Comparison of ENCODE assay signal across 20 mouse cellular contexts in genomic region chr4:59200636-59201035, GRCm38 (mm10). TPM values are rescaled to one million over a fixed set of nuclear protein-coding genes. Genes with fewer than 3 reads are reported as not detected.
DNase-seq lines count a peak whose midpoint lies in the region; ATAC-seq and TF ChIP-seq lines count a peak whose summit lies in the region.
"Had no signal": no experiment of that assay in that cellular context is flagged by ENCODE, and none has a peak within 500 bp of the region (broad histone marks: within the 10 kb centered on the region; RNA-seq: fewer than 3 reads in every experiment).

No protein-coding gene starts in this region.

- WGBS in heart, embryonic 11.5 days (ENCODE audit: insufficient replicate concordance), result 80% methylated on average over 3 of the region's 3 CpGs
- 54% methylated on average over 3 of the region's 3 CpGs for WGBS in liver, embryonic 14.5 days (ENCODE audit: insufficient replicate concordance)

- TF ChIP-seq EP300 in liver, embryonic 14.5 days (IDR thresholded peaks at IDR 0.05; ENCODE audit: low read depth), result no peak

- H3ac ChIP-seq in C2C12 (ENCODE audit: control insufficient read depth, insufficient read length, low read depth), result peak overlapping the region; percentile 19

- DNase-seq in heart, adult 11 months, result peak; percentile 65
- DNase-seq in liver, embryonic 14.5 days (ENCODE audit: low read depth in 3 of 3, low spot score in 3 of 3), result no peak
- DNase-seq in kidney, postnatal 4 days, result no peak
- DNase-seq in left cerebral cortex, postnatal 14 days (ENCODE audit: low spot score in 2 of 2), result no peak
- DNase-seq: adrenal gland, postnatal 10 days; cerebellum, adult 11-12 months; cerebellum, postnatal 25 days; gastrocnemius, postnatal 36 days; heart, adult 18-20 months; heart, postnatal 36 days had no signal

- no peak overlapping the region for H3K9ac ChIP-seq in heart, embryonic 11.5 days (ENCODE audit: low read depth, low read length)
- H3K9ac ChIP-seq in liver, embryonic 14.5 days (replicated peaks), result peak overlapping the region; percentile 9; the same call in 1 of the 2 replicates
- H3K9ac ChIP-seq: embryonic facial prominence, embryonic 15.5 days; heart, embryonic 12.5 days; hindbrain, embryonic 15.5 days had no signal

- no peak overlapping the region for H3K27ac ChIP-seq in heart, embryonic 11.5 days (ENCODE audit: low read depth, low read length)
- no peak overlapping the region for H3K27ac ChIP-seq in liver, embryonic 14.5 days
- H3K27ac ChIP-seq: embryonic facial prominence, embryonic 15.5 days; forebrain, embryonic 10.5 days; hindbrain, embryonic 15.5 days had no signal

- H3K79me2 ChIP-seq in C2C12 (ENCODE audit: control insufficient read depth, insufficient read depth), result peaks cover 100% of the 10 kb centered on the region

- intact Hi-C loops in left cerebral cortex, postnatal 14 days (cut with DNase I), result no loop called here

- H3K36me3 ChIP-seq in heart, embryonic 11.5 days (ENCODE audit: control insufficient read depth, insufficient read depth, low read length), result no peaks in the 10 kb centered on the region
- peaks cover 2% of the 10 kb centered on the region for H3K36me3 ChIP-seq in megakaryocyte, embryonic 14.5 days (replicated peaks; ENCODE audit: low read length)
- peaks cover 4% of the 10 kb centered on the region for H3K36me3 ChIP-seq in C2C12 (ENCODE audit: control insufficient read depth, insufficient read depth)
- no peaks in the 10 kb centered on the region for H3K36me3 ChIP-seq in liver, embryonic 14.5 days (replicated peaks; ENCODE audit: control insufficient read depth, insufficient read depth, low read depth)
- H3K36me3 ChIP-seq: embryonic facial prominence, embryonic 15.5 days; forebrain, embryonic 10.5 days; heart, embryonic 12.5 days; hindbrain, embryonic 15.5 days had no signal

- peaks cover 93% of the 10 kb centered on the region for H3K79me3 ChIP-seq in C2C12 (ENCODE audit: low read depth)

- no peak overlapping the region for H3K4me2 ChIP-seq in heart, embryonic 11.5 days
- H3K4me2 ChIP-seq in liver, embryonic 14.5 days (ENCODE audit: low read depth), result no peak overlapping the region
- H3K4me2 ChIP-seq: embryonic facial prominence, embryonic 15.5 days; hindbrain, embryonic 15.5 days had no signal

- peaks cover 44% of the 10 kb centered on the region for H3K4me1 ChIP-seq in heart, embryonic 11.5 days (ENCODE audit: control insufficient read depth, insufficient read depth, low read length)
- H3K4me1 ChIP-seq in megakaryocyte, embryonic 14.5 days, result peaks cover 80% of the 10 kb centered on the region
- peaks cover 54 to 62% of the 10 kb centered on the region in 2 experiments for H3K4me1 ChIP-seq in liver, embryonic 14.5 days (replicated peaks; ENCODE audit: control insufficient read depth in 2 of 2, insufficient read depth in 2 of 2, low read length in 1 of 2)

- no peak overlapping the region for H3K4me3 ChIP-seq in heart, embryonic 11.5 days (ENCODE audit: low read depth, low read length)
- H3K4me3 ChIP-seq in megakaryocyte, embryonic 14.5 days (replicated peaks), result peak overlapping the region; percentile 4
- no peak overlapping the region for H3K4me3 ChIP-seq in C2C12 (ENCODE audit: insufficient read depth, poor library complexity, severe bottlenecking)
- no peak overlapping the region for H3K4me3 ChIP-seq in liver, embryonic 14.5 days (ENCODE audit: insufficient read depth in 1 of 2, low read depth in 2 of 2, low read length in 2 of 2)
- H3K4me3 ChIP-seq: embryonic facial prominence, embryonic 15.5 days; erythroblast, embryonic 14.5 days; forebrain, embryonic 10.5 days; heart, embryonic 12.5 days; hindbrain, embryonic 15.5 days had no signal

- TF ChIP-seq CTCF in C2C12 (IDR thresholded peaks at IDR 0.05; ENCODE audit: control insufficient read depth, insufficient read depth, insufficient read length), result no peak
- TF ChIP-seq CTCF in liver, embryonic 14.5 days (IDR thresholded peaks at IDR 0.05; ENCODE audit: low read depth), result no peak

- H3K9me3 ChIP-seq in heart, embryonic 11.5 days (replicated peaks; ENCODE audit: control insufficient read depth, low read length), result no peaks in the 10 kb centered on the region
- no peaks in the 10 kb centered on the region for H3K9me3 ChIP-seq in megakaryocyte, embryonic 14.5 days
- H3K9me3 ChIP-seq in liver, embryonic 14.5 days (ENCODE audit: control insufficient read depth, low read length), result no peaks in the 10 kb centered on the region
- H3K9me3 ChIP-seq: embryonic facial prominence, embryonic 15.5 days; forebrain, embryonic 10.5 days; heart, embryonic 12.5 days; hindbrain, embryonic 15.5 days had no signal

- no peak for ATAC-seq in heart, embryonic 11.5 days (replicated peaks; ENCODE audit: insufficient number of reproducible peaks, low FRiP score, low TSS enrichment)
- no peak for ATAC-seq in megakaryocyte, adult 5-6 weeks (ENCODE audit: poor library complexity, severe bottlenecking)
- ATAC-seq in liver, embryonic 14.5 days (ENCODE audit: insufficient read depth), result no peak
- ATAC-seq: forebrain, embryonic 14.5 days had no signal

- no peaks in the 10 kb centered on the region for H3K27me3 ChIP-seq in heart, embryonic 11.5 days (ENCODE audit: control insufficient read depth, insufficient read depth, low read length)
- no peaks in the 10 kb centered on the region for H3K27me3 ChIP-seq in megakaryocyte, embryonic 14.5 days (replicated peaks)
- H3K27me3 ChIP-seq in C2C12 (ENCODE audit: control insufficient read depth, insufficient read depth, insufficient read length), result no peaks in the 10 kb centered on the region
- H3K27me3 ChIP-seq in liver, embryonic 14.5 days (ENCODE audit: control insufficient read depth, insufficient read depth, low read length), result no peaks in the 10 kb centered on the region
- H3K27me3 ChIP-seq: embryonic facial prominence, embryonic 15.5 days; heart, embryonic 12.5 days; hindbrain, embryonic 15.5 days had no signal

TF ChIP-seq in C2C12, 6 proteins besides CTCF, POLR2A, EP300 and RAD21:
- TF ChIP-seq USF1 (IDR thresholded peaks at IDR 0.05; ENCODE audit: low read depth) (no peak), MYOD1 (IDR thresholded peaks at IDR 0.05; ENCODE audit: control insufficient read depth, insufficient read length, low read depth) (no peak), MYOG (IDR thresholded peaks at IDR 0.05; ENCODE audit: control insufficient read depth, extremely low read depth, insufficient read length) (no peak), MAX (IDR thresholded peaks at IDR 0.05) (no peak), FOSL1 (IDR thresholded peaks at IDR 0.05; ENCODE audit: insufficient read depth, low read length, poor library complexity, severe bottlenecking) (no peak), CEBPB (IDR thresholded peaks at IDR 0.05; ENCODE audit: low read depth) (no peak)

RNA-seq across cellular contexts. Expression of gene Ugcg, which starts 11.6 kb away (rescaled TPM):
- 10.7 and 14.8 TPM in 2 replicates for polyA plus RNA-seq in heart, embryonic 11.5 days (2014; fragmentation: Nextera tagmentation; extraction: Ambion mirVana)
- polyA plus RNA-seq in megakaryocyte, embryonic 14.5 days (2012; ENCODE audit: insufficient read depth, low replicate concordance), result 1.4 and 3.1 TPM in 2 replicates
- total RNA-seq in megakaryocyte, adult 5-6 weeks (2015), result 47.6 and 53.4 TPM in 2 replicates
- total RNA-seq in megakaryocyte, adult 5-6 weeks (2017), result 28.9 and 32.8 TPM in 2 replicates
- 34.5 TPM for polyA plus RNA-seq in C2C12 (2012; fragmentation: generic; extraction: Trizol)
- 19.3 and 21.7 TPM in 2 replicates for polyA plus RNA-seq in liver, embryonic 14.5 days (2012; rRNA removed)
- 7.5 and 9.9 TPM in 2 replicates for polyA plus RNA-seq in liver, embryonic 14.5 days (2014; fragmentation: Nextera tagmentation; extraction: Ambion mirVana)
- total RNA-seq in left cerebral cortex, postnatal 14 days (2021), result 10 to 100 TPM; 92.8 to 93.8 TPM
